Mouse (Mus musculus) stomach, embryonic 16.5 days (tissue): ENCODE measurements around the gene Clp1. TPM values are rescaled to one million over a fixed set of nuclear protein-coding genes. Genes with fewer than 3 reads are reported as not detected.

Experiments
- ATAC-seq: fragments of 200-750 bp; cut with Nextera tagmentation; 2 replicates; pipeline ENCODE4 v1.8.0; 2017; ENCODE audit warnings: moderate number of reproducible peaks, moderate TSS enrichment; ENCODE audit not compliant: insufficient read depth, low FRiP score
- H3K27ac ChIP-seq: fragments of 300-500 bp; sonication (generic); 2 replicates; pipeline ENCODE4 v1.5.1; 2014; ENCODE audit warnings: low read length
- H3K27me3 ChIP-seq: fragments of 300-500 bp; sonication (generic); 2 replicates; pipeline ENCODE4 v1.6.1; 2014; ENCODE audit warnings: low read length, control low read depth, mixed read lengths; ENCODE audit not compliant: control insufficient read depth, insufficient read depth
- H3K36me3 ChIP-seq: fragments of 300-500 bp; sonication (generic); 2 replicates; pipeline ENCODE4 v1.6.1; 2014; ENCODE audit warnings: low read length; ENCODE audit not compliant: control insufficient read depth, insufficient read depth
- H3K4me1 ChIP-seq: fragments of 300-500 bp; sonication (generic); 2 replicates; pipeline ENCODE4 v1.6.1; 2014; ENCODE audit warnings: low read length, control low read depth, mixed read lengths; ENCODE audit not compliant: control insufficient read depth, insufficient read depth
- H3K4me2 ChIP-seq: fragments of 300-500 bp; sonication (generic); 2 replicates; pipeline ENCODE4 v1.6.1; 2014; ENCODE audit warnings: low read depth, low read length, mixed read lengths
- H3K4me3 ChIP-seq: fragments of 300-500 bp; sonication (generic); replicated peaks from 2 replicates; pipeline ENCODE4 v1.5.1; 2014; ENCODE audit warnings: mild to moderate bottlenecking, low read length
- H3K9ac ChIP-seq: fragments of 300-500 bp; sonication (generic); 2 replicates; pipeline ENCODE4 v1.6.1; 2014; ENCODE audit warnings: low read length
- H3K9me3 ChIP-seq: fragments of 300-500 bp; sonication (generic); replicated peaks from 2 replicates; pipeline ENCODE4 v1.6.1; 2016; ENCODE audit warnings: low read length, control low read depth; ENCODE audit not compliant: control insufficient read depth
- WGBS: fragments of 180-500 bp; shearing (Covaris S2); extraction: QIAGEN DNeasy Blood & Tissue Kit; methylation state at CpG from one replicate; pipeline ENCODE4 v1.1.7; 2014; 5-methylcytosine and 5-hydroxymethylcytosine counted together
- polyA plus RNA-seq: library from polyadenylated mRNA; unstranded; fragments of >200 nt; fragmentation: Nextera tagmentation; extraction: Ambion mirVana; gene quantifications from 2 replicates; pipeline ENCODE4 v1.2.1, GENCODE M21; 2015

Gene Clp1
- 26.6 and 28.4 TPM in 2 replicates for polyA plus RNA-seq

GRCm38 (mm10) chr2:84727172-84727858, at the start of gene Clp1:
Gene Clp1 (minus strand): TSS chr2:84727350.
- Histone ChIP-seq H3K27ac (peak within 1 kb of the TSS; percentile 94), H3K36me3 (0 out of 2 replicates have a peak, but pooled peaks cover 9% of the 10 kb centered on the region), H3K9ac (peak within 1 kb of the TSS; percentile 78), H3K9me3 (no peaks in the 10 kb centered on the region), H3K4me1 (peaks cover 10% of the 10 kb centered on the region), H3K4me3 (peak within 1 kb of the TSS; percentile 78), H3K27me3 (no peaks in the 10 kb centered on the region), H3K4me2 (peak within 1 kb of the TSS; percentile 93)
- peak; percentile 99 for ATAC-seq
- under 1% methylated on average over 39 of the region's 39 CpGs for WGBS

- Histone ChIP-seq H3K4me1 (peaks cover 8% of the 10 kb centered on the region; the same call in 1 of the 2 replicates), H3K36me3 (no peaks in the 10 kb centered on the region), H3K27ac (peak overlapping the region; percentile 74), H3K27me3 (no peaks in the 10 kb centered on the region), H3K9me3 (no peaks in the 10 kb centered on the region), H3K9ac (no peak overlapping the region), H3K4me3 (no peak overlapping the region), H3K4me2 (no peak overlapping the region)
- whole genome bisulfite sequencing, result 63% methylated on average over 6 of the region's 6 CpGs
- no peak for ATAC-seq
Observed at GRCm38 (mm10) chr2:84775665-84776064, 48.5 kb upstream of the Clp1 start.

- Histone ChIP-seq H3K4me2 (peak within 1 kb of the TSS; percentile 58), H3K36me3 (no peaks in the 10 kb centered on the region), H3K27ac (peak within 1 kb of the TSS; percentile 74), H3K4me3 (peak within 1 kb of the TSS; percentile 43), H3K9me3 (no peaks in the 10 kb centered on the region), H3K9ac (peak within 1 kb of the TSS; percentile 71), H3K27me3 (no peaks in the 10 kb centered on the region), H3K4me1 (peaks cover 8% of the 10 kb centered on the region; the same call in 1 of the 2 replicates)
- ATAC-seq, result peak; percentile 30; the same call in 1 of the 2 replicates
- WGBS, result 49% methylated on average over 9 of the region's 9 CpGs
Observed at GRCm38 (mm10) chr2:84775241-84775640, 48.1 kb upstream of the Clp1 start, which contains the start of gene Serping1. Gene Serping1 (minus strand): TSS chr2:84775444.

GRCm38 (mm10) chr2:84774751-84775150, 47.6 kb upstream of the Clp1 start:
- Histone ChIP-seq H3K27me3 (no peaks in the 10 kb centered on the region), H3K9ac (peak overlapping the region; percentile 71), H3K4me2 (peak overlapping the region; percentile 58), H3K27ac (peak overlapping the region; percentile 74), H3K36me3 (no peaks in the 10 kb centered on the region), H3K4me1 (peaks cover 8% of the 10 kb centered on the region; the same call in 1 of the 2 replicates), H3K4me3 (peak overlapping the region; percentile 43), H3K9me3 (no peaks in the 10 kb centered on the region)
- peak; percentile 94 for ATAC-seq
- 1% methylated on average over 15 of the region's 15 CpGs for WGBS

GRCm38 (mm10) chr2:84773195-84773594, 46.0 kb upstream of the Clp1 start:
- H3K4me3 ChIP-seq, result no peak overlapping the region
- H3K9me3 ChIP-seq, result no peaks in the 10 kb centered on the region
- no peak for ATAC-seq
- no peaks in the 10 kb centered on the region for H3K36me3 ChIP-seq
- H3K27me3 ChIP-seq, result no peaks in the 10 kb centered on the region
- no peak overlapping the region for H3K9ac ChIP-seq
- H3K27ac ChIP-seq, result no peak overlapping the region
- WGBS, result 74% methylated on average over 5 of the region's 5 CpGs
- H3K4me1 ChIP-seq, result peaks cover 8% of the 10 kb centered on the region; the same call in 1 of the 2 replicates
- no peak overlapping the region for H3K4me2 ChIP-seq

DNA sequence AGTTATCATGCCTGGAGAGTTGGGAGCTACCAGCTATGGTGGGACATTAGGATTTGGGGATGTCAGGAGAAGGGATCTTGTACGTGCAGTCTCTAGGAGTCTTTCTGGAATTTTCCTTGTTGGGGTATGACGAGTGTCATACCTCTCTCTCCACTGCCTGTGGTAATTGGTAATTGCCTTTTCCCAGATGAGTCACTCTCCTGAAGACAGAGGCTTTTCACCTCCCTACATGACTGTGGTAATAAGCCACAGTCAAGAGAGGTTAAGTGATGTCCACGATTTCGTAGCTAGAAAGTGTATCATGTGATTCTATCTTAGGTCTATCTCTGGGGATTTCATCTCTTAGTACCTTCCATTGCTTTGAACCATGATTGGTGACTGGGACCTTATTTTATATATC, 45.3 kb upstream of the Clp1 start:
- Histone ChIP-seq H3K36me3 (no peaks in the 10 kb centered on the region), H3K27ac (no peak overlapping the region), H3K9me3 (no peaks in the 10 kb centered on the region), H3K9ac (no peak overlapping the region), H3K4me3 (no peak overlapping the region), H3K4me1 (peaks cover 8% of the 10 kb centered on the region; the same call in 1 of the 2 replicates), H3K4me2 (no peak overlapping the region), H3K27me3 (no peaks in the 10 kb centered on the region)
- WGBS, result 86% methylated on average over 4 of the region's 4 CpGs
- ATAC-seq, result no peak

- Histone ChIP-seq H3K9ac (no peak overlapping the region), H3K4me2 (no peak overlapping the region), H3K4me3 (no peak overlapping the region), H3K4me1 (peaks cover 7% of the 10 kb centered on the region; the same call in 1 of the 2 replicates), H3K9me3 (no peaks in the 10 kb centered on the region), H3K36me3 (no peaks in the 10 kb centered on the region), H3K27ac (no peak overlapping the region), H3K27me3 (no peaks in the 10 kb centered on the region)
- 79% methylated on average over 6 of the region's 6 CpGs for WGBS
- ATAC-seq, result no peak
Observed at GRCm38 (mm10) chr2:84770501-84770900, 43.4 kb upstream of the Clp1 start.

DNA sequence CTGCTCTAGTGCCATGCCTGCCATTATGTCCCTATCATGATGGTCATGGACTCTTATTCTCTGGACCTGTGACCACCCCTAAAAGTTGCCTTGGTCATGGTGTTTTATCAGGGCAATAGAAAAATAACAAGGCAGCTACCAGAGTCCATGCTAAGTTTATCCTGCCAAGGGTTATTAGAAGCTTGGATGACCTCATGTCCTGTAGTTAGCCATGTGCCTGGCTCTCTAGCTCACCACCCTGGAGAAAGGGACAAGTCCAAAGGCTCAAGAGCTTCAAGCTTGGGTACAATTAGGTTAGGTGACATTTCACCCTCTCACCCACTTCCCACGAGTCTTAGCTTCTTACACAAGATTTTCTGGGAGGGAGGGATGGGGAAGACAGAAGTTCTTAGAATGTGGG, 35.7 kb upstream of the Clp1 start:
- Histone ChIP-seq H3K4me1 (no peaks in the 10 kb centered on the region), H3K27ac (no peak overlapping the region), H3K4me3 (no peak overlapping the region), H3K9me3 (no peaks in the 10 kb centered on the region), H3K4me2 (no peak overlapping the region), H3K27me3 (no peaks in the 10 kb centered on the region), H3K36me3 (no peaks in the 10 kb centered on the region), H3K9ac (no peak overlapping the region)
- WGBS, result 50% methylated on average over 1 of the region's 1 CpGs
- no peak for ATAC-seq

DNA sequence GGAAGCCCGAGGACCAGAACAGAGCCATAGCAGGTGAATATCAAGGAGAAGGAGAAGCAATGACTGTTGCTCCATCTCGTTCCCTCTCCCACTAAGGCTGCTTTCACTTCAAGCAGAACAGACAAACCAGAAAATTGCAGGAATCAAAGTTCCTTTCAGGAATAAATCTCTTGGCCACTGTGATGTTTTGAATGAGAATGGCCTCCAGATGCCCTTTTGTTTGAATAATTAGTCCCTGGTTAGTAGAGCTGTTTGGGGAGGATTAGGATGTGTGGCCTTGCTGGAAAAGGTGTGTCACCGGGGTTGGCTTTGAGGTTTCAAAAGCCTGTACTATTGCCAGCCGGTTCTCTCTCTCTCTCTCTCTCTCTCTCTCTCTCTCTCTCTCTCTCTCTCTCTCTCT, 35.1 kb upstream of the Clp1 start:
- WGBS, result 65% methylated on average over 3 of the region's 4 CpGs

More for the DNA sequence above, 35.1 kb upstream of the Clp1 start:
- H3K36me3 ChIP-seq, result no peaks in the 10 kb centered on the region
- no peaks in the 10 kb centered on the region for H3K27me3 ChIP-seq
- no peak overlapping the region for H3K4me2 ChIP-seq
- H3K4me3 ChIP-seq, result no peak overlapping the region
- H3K9me3 ChIP-seq, result no peaks in the 10 kb centered on the region
- no peaks in the 10 kb centered on the region for H3K4me1 ChIP-seq
- no peak for ATAC-seq
- no peak overlapping the region for H3K27ac ChIP-seq
- H3K9ac ChIP-seq, result no peak overlapping the region
